Mouse (Mus musculus): ENCODE measurements around the gene Rabepk. TPM values are rescaled to one million over a fixed set of nuclear protein-coding genes. Genes with fewer than 3 reads are reported as not detected.
A peak's percentile ranks its signal among the peaks of the same experiment; 100 is the strongest.
"Not testable (repeated sequence)": the region's sequence is repeated elsewhere in the genome, so short reads cannot be mapped to it uniquely, and the experiment has no call there.

The Rabepk gene
- polyA plus RNA-seq, 1 experiment from 2014 or later = 39.7 TPM

DNA sequence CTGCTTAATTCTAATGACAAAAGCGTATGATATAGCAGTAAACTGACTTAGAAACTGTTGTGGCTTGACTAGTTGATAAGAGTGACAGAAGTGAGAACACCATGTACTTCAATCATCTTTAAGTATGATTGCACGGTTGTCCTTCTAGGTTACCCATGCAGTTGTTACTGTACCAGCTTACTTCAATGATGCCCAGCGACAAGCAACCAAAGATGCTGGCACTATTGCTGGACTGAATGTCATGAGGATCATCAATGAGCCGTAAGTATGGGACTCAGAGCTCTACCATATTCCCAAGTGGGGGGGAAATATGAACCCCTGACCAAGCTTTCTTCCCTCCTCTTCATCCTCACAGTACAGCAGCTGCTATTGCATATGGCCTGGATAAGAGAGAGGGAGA, 26.0 kb downstream of the Rabepk start:
- no peaks in the 10 kb centered on the region for H3K9me3 ChIP-seq
- peak overlapping the region; percentile 92 for H3K4me3 ChIP-seq
- no peak for ATAC-seq (ENCODE audit: insufficient number of reproducible peaks, low FRiP score, low TSS enrichment, low read depth)
- H3K4me2 ChIP-seq = peak overlapping the region; percentile 52
- H3K9ac ChIP-seq = no peak overlapping the region
- H3K27ac ChIP-seq = no peak overlapping the region
- peaks cover 38% of the 10 kb centered on the region for H3K4me1 ChIP-seq
- whole genome bisulfite sequencing = 81% methylated on average over 4 of the region's 4 CpGs
- no peaks in the 10 kb centered on the region for H3K27me3 ChIP-seq
- H3K36me3 ChIP-seq = peaks cover 54% of the 10 kb centered on the region

DNA sequence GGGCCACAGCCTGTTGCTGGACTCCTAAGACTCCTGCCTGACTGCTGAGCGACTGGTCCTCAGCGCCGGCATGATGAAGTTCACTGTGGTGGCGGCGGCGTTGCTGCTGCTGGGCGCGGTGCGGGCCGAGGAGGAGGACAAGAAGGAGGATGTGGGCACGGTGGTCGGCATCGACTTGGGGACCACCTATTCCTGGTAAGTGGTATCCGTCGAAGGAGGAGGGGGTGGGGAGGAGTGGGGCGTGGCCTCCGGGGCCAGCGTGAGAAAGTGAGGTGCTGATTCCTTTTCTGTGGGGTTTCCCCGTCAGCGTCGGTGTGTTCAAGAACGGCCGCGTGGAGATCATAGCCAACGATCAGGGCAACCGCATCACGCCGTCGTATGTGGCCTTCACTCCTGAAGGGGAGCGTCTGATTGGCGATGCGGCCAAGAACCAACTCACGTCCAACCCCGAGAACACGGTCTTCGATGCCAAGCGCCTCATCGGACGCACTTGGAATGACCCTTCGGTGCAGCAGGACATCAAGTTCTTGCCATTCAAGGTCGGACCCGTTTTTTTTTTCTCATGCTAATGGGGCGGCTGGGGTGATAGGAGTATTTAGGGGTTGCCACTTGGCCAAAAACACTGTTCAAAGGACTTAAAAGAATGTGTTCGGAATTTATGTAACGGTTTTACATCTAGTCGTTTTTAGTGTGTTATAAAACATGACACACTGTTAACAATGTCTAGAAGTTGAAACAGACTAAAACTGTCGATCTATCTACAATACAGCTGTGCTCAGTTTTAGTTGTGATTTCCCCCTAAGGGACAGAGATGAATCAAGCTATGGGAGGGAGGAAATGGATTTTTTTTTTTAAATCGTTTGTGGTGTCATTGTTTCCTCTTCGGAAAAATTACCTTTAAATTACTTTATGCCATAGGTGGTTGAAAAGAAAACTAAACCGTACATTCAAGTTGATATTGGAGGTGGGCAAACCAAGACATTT, 27.2 kb downstream of the Rabepk start:
- H3K9ac ChIP-seq = peak overlapping the region; percentile 94
- WGBS = 3% methylated on average over 50 of the region's 50 CpGs
- H3K36me3 ChIP-seq = peaks cover 43% of the 10 kb centered on the region
- no peaks in the 10 kb centered on the region for H3K27me3 ChIP-seq
- peak overlapping the region; percentile 92 for H3K4me3 ChIP-seq
- peak overlapping the region; percentile 89 for H3K27ac ChIP-seq
- H3K4me1 ChIP-seq = peaks cover 38% of the 10 kb centered on the region
- no peaks in the 10 kb centered on the region for H3K9me3 ChIP-seq
- ATAC-seq (ENCODE audit: insufficient number of reproducible peaks, low FRiP score, low TSS enrichment, low read depth) = no peak; the same call in 1 of the 2 replicates
- H3K4me2 ChIP-seq = peak overlapping the region; percentile 52

DNA sequence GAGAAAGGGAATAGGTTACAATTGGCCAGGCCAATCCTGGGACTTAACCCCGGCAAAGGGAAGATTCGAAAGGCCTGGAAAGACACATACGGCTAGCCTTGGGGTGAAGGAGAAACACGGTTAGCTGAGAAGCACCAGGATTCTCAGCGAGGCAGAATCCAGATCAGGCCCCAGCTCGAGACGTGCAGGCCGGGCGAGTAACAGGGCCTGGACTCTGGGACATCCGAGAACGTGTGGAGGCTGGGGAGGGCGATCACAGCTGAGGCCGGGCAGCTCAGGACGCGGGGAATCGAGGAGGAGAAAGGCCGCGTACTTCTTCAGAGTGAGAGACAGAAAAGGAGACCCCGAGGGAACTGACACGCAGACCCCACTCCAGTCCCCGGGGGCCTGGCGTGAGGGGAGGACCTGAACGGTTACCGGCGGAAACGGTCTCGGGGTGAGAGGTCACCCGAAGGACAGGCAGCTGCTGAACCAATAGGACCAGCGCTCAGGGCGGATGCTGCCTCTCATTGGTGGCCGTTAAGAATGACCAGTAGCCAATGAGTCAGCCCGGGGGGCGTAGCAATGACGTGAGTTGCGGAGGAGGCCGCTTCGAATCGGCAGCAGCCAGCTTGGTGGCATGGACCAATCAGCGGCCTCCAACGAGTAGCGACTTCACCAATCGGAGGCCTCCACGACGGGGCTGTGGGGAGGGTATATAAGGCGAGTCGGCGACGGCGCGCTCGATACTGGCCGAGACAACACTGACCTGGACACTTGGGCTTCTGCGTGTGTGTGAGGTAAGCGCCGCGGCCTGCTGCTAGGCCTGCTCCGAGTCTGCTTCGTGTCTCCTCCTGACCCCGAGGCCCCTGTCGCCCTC, 28.1 kb downstream of the Rabepk start, which contains the start of gene Hspa5:
TSS of gene Hspa5 (plus strand) at position 603 of the 859 bp plus-strand sequence.
- Histone ChIP-seq H3K36me3 (peaks cover 34% of the 10 kb centered on the region), H3K9me3 (no peaks in the 10 kb centered on the region), H3K4me2 (peak within 1 kb of the TSS; percentile 56), H3K27me3 (no peaks in the 10 kb centered on the region), H3K4me1 (peaks cover 36% of the 10 kb centered on the region), H3K9ac (peak within 1 kb of the TSS; percentile 94), H3K27ac (peak within 1 kb of the TSS; percentile 89), H3K4me3 (peak within 1 kb of the TSS; percentile 92)
- peak; percentile 99 for ATAC-seq (ENCODE audit: insufficient number of reproducible peaks, low FRiP score, low TSS enrichment, low read depth)
- under 1% methylated on average over 60 of the region's 60 CpGs for WGBS

DNA sequence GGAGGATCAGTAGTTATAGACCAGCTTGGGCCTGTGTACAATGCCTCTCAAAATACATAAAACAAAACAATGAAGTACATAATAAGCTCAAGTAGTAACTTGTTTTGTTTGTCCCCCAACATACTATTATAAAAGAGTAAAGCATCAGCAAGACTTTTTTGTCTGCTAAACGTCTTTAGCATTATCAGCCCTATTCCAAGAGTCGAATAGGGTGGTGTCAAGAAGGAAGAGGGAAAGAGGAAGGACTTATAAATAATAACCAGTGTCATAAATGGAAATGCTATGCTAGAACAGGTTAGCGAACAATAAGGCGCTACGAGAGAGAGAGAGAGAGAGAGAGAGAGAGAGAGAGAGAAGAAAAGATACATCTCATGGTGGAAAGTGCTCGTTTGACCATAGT, 28.8 kb downstream of the Rabepk start:
- Histone ChIP-seq H3K4me1 (peaks cover 32% of the 10 kb centered on the region), H3K9ac (peak overlapping the region; percentile 76), H3K4me3 (peak overlapping the region; percentile 92), H3K27me3 (no peaks in the 10 kb centered on the region), H3K27ac (peak overlapping the region; percentile 89), H3K4me2 (peak overlapping the region; percentile 56), H3K36me3 (peaks cover 28% of the 10 kb centered on the region), H3K9me3 (no peaks in the 10 kb centered on the region)
- WGBS = 3% methylated on average over 6 of the region's 6 CpGs
- ATAC-seq (ENCODE audit: insufficient number of reproducible peaks, low FRiP score, low TSS enrichment, low read depth) = no peak

DNA sequence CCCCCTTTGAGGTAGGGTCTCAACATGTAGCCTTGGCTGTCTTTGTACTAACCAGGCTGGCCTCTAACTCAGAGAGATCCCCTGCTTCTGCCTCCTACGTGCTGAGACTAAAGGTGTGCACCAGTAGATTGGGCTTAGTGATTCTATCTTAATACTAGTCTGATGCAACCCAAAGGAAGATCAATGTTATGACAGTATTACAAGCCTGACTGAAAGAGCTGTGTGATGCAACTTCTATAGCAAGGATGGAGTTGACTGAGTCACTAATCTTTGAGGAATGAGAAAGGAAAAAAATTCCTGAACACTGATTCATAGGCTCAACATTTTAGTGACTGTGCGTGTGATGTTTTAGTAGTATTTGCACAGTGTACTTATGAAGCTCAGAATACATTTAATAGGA, 29.7 kb downstream of the Rabepk start:
- no peak for ATAC-seq (ENCODE audit: insufficient number of reproducible peaks, low FRiP score, low TSS enrichment, low read depth)
- Histone ChIP-seq H3K27me3 (no peaks in the 10 kb centered on the region), H3K4me2 (peak overlapping the region; percentile 56; the same call in 1 of the 2 replicates), H3K36me3 (peaks cover 20% of the 10 kb centered on the region), H3K4me1 (peaks cover 24% of the 10 kb centered on the region), H3K9me3 (no peaks in the 10 kb centered on the region), H3K9ac (no peak overlapping the region), H3K4me3 (no peak overlapping the region), H3K27ac (no peak overlapping the region)
- WGBS = 88% methylated on average over 2 of the region's 2 CpGs

DNA sequence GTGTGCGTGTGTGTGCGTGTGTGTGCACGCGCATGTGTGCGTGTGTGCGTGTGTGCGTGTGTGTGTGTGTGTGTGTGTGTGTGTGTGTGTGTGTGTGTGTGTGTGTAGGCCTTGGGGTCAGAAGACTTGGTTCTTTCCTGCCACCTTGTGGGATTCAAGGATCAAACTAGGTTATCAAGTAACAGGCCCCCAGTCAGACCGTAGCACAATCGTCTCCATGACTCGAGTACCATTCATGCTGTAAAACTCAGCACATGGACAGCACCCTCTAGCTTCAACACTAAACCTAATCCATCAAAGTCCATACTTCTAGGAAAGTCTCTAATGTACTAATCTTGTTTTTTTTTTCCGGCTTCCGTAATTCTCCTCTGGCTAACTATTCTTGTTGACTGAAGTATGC, 34.9 kb downstream of the Rabepk start:
- Histone ChIP-seq H3K27ac (no peak overlapping the region), H3K9me3 (no peaks in the 10 kb centered on the region), H3K9ac (no peak overlapping the region), H3K4me1 (no peaks in the 10 kb centered on the region), H3K4me3 (no peak overlapping the region), H3K36me3 (no peaks in the 10 kb centered on the region), H3K4me2 (no peak overlapping the region), H3K27me3 (no peaks in the 10 kb centered on the region)
- no peak for ATAC-seq (ENCODE audit: insufficient number of reproducible peaks, low FRiP score, low TSS enrichment, low read depth)
- 81% methylated on average over 8 of the region's 12 CpGs for WGBS

DNA sequence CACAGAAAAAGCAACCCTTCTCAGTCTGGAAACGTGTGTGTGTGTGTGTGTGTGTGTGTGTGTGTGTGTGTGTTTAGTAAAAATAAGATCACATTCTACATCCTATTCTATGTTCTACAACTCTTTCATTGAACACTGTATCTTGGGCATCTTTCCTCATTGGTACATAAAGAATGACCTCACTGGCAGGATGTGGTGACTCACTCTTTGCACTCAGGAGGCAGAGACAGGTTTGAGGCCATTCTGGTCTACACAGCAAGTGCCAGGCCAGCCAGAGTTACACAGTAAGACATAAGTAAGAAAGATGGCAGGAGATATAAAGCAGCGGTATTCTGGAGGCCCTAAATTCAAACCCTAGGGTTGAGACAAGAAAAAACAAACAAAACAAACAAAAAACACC, 36.8 kb downstream of the Rabepk start:
- no peak for ATAC-seq (ENCODE audit: insufficient number of reproducible peaks, low FRiP score, low TSS enrichment, low read depth)
- 58% methylated on average over 2 of the region's 2 CpGs for WGBS
- H3K27me3 ChIP-seq = no peaks in the 10 kb centered on the region
- H3K4me3 ChIP-seq = no peak overlapping the region
- no peak overlapping the region for H3K4me2 ChIP-seq
- no peak overlapping the region for H3K9ac ChIP-seq
- H3K36me3 ChIP-seq = no peaks in the 10 kb centered on the region
- no peaks in the 10 kb centered on the region for H3K4me1 ChIP-seq
- H3K27ac ChIP-seq = no peak overlapping the region
- no peaks in the 10 kb centered on the region for H3K9me3 ChIP-seq

DNA sequence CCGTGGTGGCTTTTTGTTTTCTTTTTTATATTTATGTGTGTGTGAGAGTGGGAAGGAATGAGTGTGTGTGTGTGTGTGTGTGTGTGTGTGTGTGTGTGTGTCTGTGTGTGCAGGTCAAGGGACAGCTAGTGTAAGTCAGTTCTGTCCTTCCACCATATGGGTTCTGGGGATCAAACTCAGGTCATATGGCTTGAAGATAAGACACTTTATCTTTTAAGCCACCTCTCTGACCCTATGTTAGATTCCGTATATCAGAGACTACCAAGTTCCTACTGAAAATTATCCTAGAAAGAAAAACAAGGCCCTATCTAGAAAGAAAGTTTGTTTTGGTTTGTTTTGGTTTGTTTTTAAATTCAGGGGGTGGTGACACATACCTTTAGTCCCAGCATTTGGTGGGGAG, 37.5 kb downstream of the Rabepk start:
- no peak overlapping the region for H3K27ac ChIP-seq
- no peak overlapping the region for H3K4me2 ChIP-seq
- H3K36me3 ChIP-seq = no peaks in the 10 kb centered on the region
- H3K9ac ChIP-seq = no peak overlapping the region
- H3K9me3 ChIP-seq = no peaks in the 10 kb centered on the region
- H3K4me1 ChIP-seq = no peaks in the 10 kb centered on the region
- WGBS = 85% methylated on average over 2 of the region's 2 CpGs
- no peak for ATAC-seq (ENCODE audit: insufficient number of reproducible peaks, low FRiP score, low TSS enrichment, low read depth)
- H3K27me3 ChIP-seq = no peaks in the 10 kb centered on the region
- H3K4me3 ChIP-seq = no peak overlapping the region

DNA sequence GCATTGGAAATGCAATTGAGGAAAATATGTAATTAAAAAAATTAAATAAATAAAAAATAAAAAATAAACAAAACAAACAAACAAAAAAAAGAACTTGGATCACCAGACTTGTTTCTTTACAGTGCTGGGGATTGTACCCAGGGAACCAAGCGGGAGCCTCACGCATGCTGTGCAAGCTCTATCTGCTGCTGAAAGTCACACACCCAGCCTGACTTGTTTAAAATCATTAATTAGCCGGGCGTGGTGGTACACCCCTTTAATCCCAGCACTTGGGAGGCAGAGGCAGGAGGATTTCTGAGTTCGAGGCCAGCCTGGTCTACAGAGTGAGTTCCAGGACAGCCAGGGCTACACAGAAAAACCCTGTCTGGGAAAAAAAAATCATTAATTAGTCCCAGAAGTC, 38.4 kb downstream of the Rabepk start:
- not testable (repeated sequence) for H3K36me3 ChIP-seq; H3K9me3 ChIP-seq; H3K4me1 ChIP-seq; H3K27ac ChIP-seq; H3K9ac ChIP-seq; H3K4me2 ChIP-seq; ATAC-seq (ENCODE audit: insufficient number of reproducible peaks, low FRiP score, low TSS enrichment, low read depth); H3K27me3 ChIP-seq; H3K4me3 ChIP-seq
- WGBS = 87% methylated on average over 5 of the region's 5 CpGs

DNA sequence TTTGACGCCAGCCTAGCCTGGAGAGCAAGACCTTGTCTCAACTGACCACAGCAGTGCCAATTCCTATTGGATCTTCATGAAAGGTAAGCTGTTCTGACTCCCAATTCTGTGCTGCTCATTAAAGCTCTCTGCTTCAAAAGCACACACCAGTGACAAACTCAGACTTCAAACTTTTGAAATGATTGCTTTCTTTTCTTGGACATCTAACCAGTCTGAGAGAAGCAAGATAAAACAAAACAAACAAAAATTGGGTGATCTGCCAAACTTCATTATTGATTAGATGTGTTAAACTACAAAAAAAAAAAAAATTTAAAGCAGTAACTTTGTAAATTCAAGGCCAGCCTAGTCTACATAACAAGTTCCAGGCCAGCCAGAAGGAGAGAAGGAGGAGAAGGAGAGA, 42.4 kb downstream of the Rabepk start:
- WGBS = 76% methylated on average over 1 of the region's 1 CpGs
- no peak overlapping the region for H3K27ac ChIP-seq
- no peak overlapping the region for H3K4me3 ChIP-seq
- peaks cover 9% of the 10 kb centered on the region for H3K4me1 ChIP-seq
- H3K27me3 ChIP-seq = no peaks in the 10 kb centered on the region
- no peak for ATAC-seq (ENCODE audit: insufficient number of reproducible peaks, low FRiP score, low TSS enrichment, low read depth)
- H3K36me3 ChIP-seq = no peaks in the 10 kb centered on the region
- H3K9me3 ChIP-seq = no peaks in the 10 kb centered on the region
- H3K9ac ChIP-seq = no peak overlapping the region
- H3K4me2 ChIP-seq = no peak overlapping the region

DNA sequence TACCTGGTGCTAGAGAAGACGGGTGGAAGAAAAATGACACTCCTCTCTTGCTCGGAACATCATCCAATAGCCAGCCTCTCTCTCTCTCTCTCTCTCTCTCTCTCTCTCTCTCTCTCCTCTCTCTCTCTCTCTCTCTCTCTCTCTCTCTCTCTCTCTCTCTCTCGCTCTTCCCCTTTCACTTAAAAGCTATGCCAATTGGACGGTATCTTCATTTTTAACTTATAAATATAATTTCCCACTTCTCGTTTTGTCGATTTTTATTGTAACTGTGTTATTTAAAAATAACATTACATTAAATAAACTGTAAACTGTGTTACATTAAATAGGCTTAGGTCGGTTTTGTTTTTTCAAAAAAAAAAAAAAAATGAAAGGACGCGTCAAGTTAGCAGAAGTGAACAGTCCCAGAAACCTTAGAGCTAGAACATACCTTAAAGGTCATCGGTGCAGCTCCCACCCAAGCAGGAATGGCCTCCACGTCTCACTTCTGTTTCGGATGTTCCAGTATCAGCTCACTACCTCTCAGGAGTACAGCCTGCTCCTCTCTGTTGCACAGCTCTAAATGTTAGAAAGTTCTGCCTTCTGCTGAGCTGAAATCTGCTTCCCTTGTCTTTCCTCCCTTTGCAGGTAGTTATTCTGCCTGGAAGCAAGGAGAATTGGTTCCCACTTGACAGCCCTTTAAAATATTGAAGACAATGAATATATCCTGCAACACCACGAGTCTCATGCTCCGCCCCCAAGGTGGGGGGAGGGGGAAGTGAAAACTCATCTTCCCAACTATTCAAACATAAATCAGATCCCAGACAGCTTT, 45.0 kb downstream of the Rabepk start, which contains the start of gene Gapvd1:
TSS of gene Gapvd1 (minus strand) at position 682 of the 808 bp plus-strand sequence.
- peak within 1 kb of the TSS; percentile 92 for H3K27ac ChIP-seq
- H3K4me3 ChIP-seq = peak within 1 kb of the TSS; percentile 92
- WGBS = 1% methylated on average over 14 of the region's 14 CpGs
- H3K36me3 ChIP-seq = no peaks in the 10 kb centered on the region
- H3K4me2 ChIP-seq = peak within 1 kb of the TSS; percentile 59
- ATAC-seq (ENCODE audit: insufficient number of reproducible peaks, low FRiP score, low TSS enrichment, low read depth) = no peak
- H3K9ac ChIP-seq = peak within 1 kb of the TSS; percentile 94
- H3K9me3 ChIP-seq = no peaks in the 10 kb centered on the region
- H3K27me3 ChIP-seq = no peaks in the 10 kb centered on the region
- peaks cover 12% of the 10 kb centered on the region for H3K4me1 ChIP-seq

All from limb, embryonic 15.5 days (tissue).